Mouse (Mus musculus) MEL (cell line): Measurements from ENCODE around the gene Ablim2. TPM values are rescaled to one million over a fixed set of nuclear protein-coding genes. Genes with fewer than 3 reads are reported as not detected.

Experiments
- DNase-seq: peaks from one replicate; pipeline ENCODE4 v3.0.0; 2011; ENCODE audit warnings: low read depth, low spot score
- H3K27ac ChIP-seq: 2 replicates; pipeline ENCODE4 v1.5.1; 2012; ENCODE audit warnings: low read depth, mild to moderate bottlenecking, control low read depth, low read length, moderate library complexity; ENCODE audit not compliant: control insufficient read depth
- H3K27me3 ChIP-seq, 2 experiments: fragments of 150-350 bp in 1 of 2; sonication (generic) in 1 of 2; 2 replicates each; pipeline ENCODE4 v1.6.1; 2012; ENCODE audit warnings: low read length in 2 of 2, mild to moderate bottlenecking in 2 of 2, improper control_type of control experiment in 1 of 2, moderate library complexity in 1 of 2; ENCODE audit not compliant: insufficient read depth in 2 of 2, control insufficient read depth in 1 of 2
- H3K36me3 ChIP-seq, 2 experiments: 2 replicates each; pipeline ENCODE4 v1.6.1; 2012 to 2014; ENCODE audit warnings: low read length in 2 of 2, improper control_type of control experiment in 1 of 2, inconsistent platforms in 1 of 2, mild to moderate bottlenecking in 1 of 2; ENCODE audit not compliant: insufficient read depth in 2 of 2, control insufficient read depth in 1 of 2
- H3K4me1 ChIP-seq, 2 experiments: fragments of 150-350 bp in 1 of 2; sonication (generic) in 1 of 2; 2 replicates each; pipeline ENCODE4 v1.6.1; 2012; ENCODE audit warnings: low read length in 2 of 2, improper control_type of control experiment in 1 of 2, mild to moderate bottlenecking in 1 of 2; ENCODE audit not compliant: insufficient read depth in 2 of 2, control insufficient read depth in 1 of 2
- H3K4me3 ChIP-seq, 2 experiments: fragments of 150-350 bp in 1 of 2; sonication (generic) in 1 of 2; 2 replicates each; pipeline ENCODE4 v1.5.1; 2012; ENCODE audit warnings: low read depth in 2 of 2, low read length in 2 of 2, mild to moderate bottlenecking in 2 of 2, moderate library complexity in 2 of 2, control low read depth in 1 of 2, improper control_type of control experiment in 1 of 2; ENCODE audit not compliant: control insufficient read depth in 1 of 2, insufficient read depth in 1 of 2
- H3K79me2 ChIP-seq: 2 replicates; pipeline ENCODE4 v1.6.1; 2012; ENCODE audit warnings: mild to moderate bottlenecking, low read length, moderate library complexity; ENCODE audit not compliant: control insufficient read depth, poor library complexity, insufficient read depth
- H3K9ac ChIP-seq: 2 replicates; pipeline ENCODE4 v1.6.1; 2012; ENCODE audit warnings: low read depth, mild to moderate bottlenecking, control low read depth, low read length, moderate library complexity; ENCODE audit not compliant: control insufficient read depth, poor library complexity, severe bottlenecking
- H3K9me3 ChIP-seq: fragments of 150-350 bp; sonication (generic); replicated peaks from 2 replicates; pipeline ENCODE4 v1.6.1; 2012; ENCODE audit warnings: mild to moderate bottlenecking, low read length, improper control_type of control experiment, moderate library complexity; ENCODE audit not compliant: insufficient read depth
- BHLHE40 ChIP-seq: IDR thresholded peaks from 2 replicates; pipeline ENCODE4 v1.6.1; 2012; ENCODE audit warnings: low read depth, mild to moderate bottlenecking, inconsistent platforms, low read length, improper control_type of control experiment, borderline replicate concordance
- CTCF ChIP-seq, 3 experiments: IDR thresholded peaks in 2 of 3; conservative IDR thresholded peaks in 1 of 3; 2 replicates each; pipeline ENCODE4 v1.5.1; 2011 to 2012; ENCODE audit warnings: low read length in 3 of 3, low read depth in 2 of 3, mild to moderate bottlenecking in 2 of 3, improper control_type of control experiment in 1 of 3, inconsistent platforms in 1 of 3, mixed read lengths in 1 of 3, moderate library complexity in 1 of 3; ENCODE audit not compliant: control insufficient read depth in 1 of 3, insufficient read depth in 1 of 3, poor library complexity in 1 of 3, severe bottlenecking in 1 of 3
- ELF1 ChIP-seq: IDR thresholded peaks from 2 replicates; pipeline ENCODE4 v1.6.1; 2014; ENCODE audit warnings: low read depth, mild to moderate bottlenecking, inconsistent platforms, low read length, improper control_type of control experiment, moderate library complexity
- GABPA ChIP-seq: IDR thresholded peaks from 2 replicates; pipeline ENCODE4 v1.6.1; 2012; ENCODE audit warnings: low read depth, mild to moderate bottlenecking, inconsistent platforms, low read length, improper control_type of control experiment, moderate library complexity
- GATA1 ChIP-seq: IDR thresholded peaks from 2 replicates; pipeline ENCODE4 v1.6.1; 2011; ENCODE audit warnings: low read depth, low read length, improper control_type of control experiment
- HCFC1 ChIP-seq: IDR thresholded peaks from 2 replicates; pipeline ENCODE4 v1.6.1; 2012; ENCODE audit warnings: low read depth, mild to moderate bottlenecking, inconsistent platforms, low read length, improper control_type of control experiment, moderate library complexity
- KAT2A ChIP-seq: conservative IDR thresholded peaks from 2 replicates; pipeline ENCODE4 v1.6.1; 2012; ENCODE audit warnings: low read depth, low read length, improper control_type of control experiment, inconsistent platforms
- MAX ChIP-seq: IDR thresholded peaks from 2 replicates; pipeline ENCODE4 v1.6.1; 2011; ENCODE audit warnings: low read length, improper control_type of control experiment
- MYB ChIP-seq: IDR thresholded peaks from 2 replicates; pipeline ENCODE4 v1.6.1; 2011; ENCODE audit warnings: mild to moderate bottlenecking, low read depth, low read length, improper control_type of control experiment
- MYC ChIP-seq: IDR thresholded peaks from 2 replicates; pipeline ENCODE4 v1.6.1; 2011; ENCODE audit warnings: low read depth, mild to moderate bottlenecking, low read length, improper control_type of control experiment, moderate library complexity
- NRF1 ChIP-seq: IDR thresholded peaks from 2 replicates; pipeline ENCODE4 v1.6.1; 2014; ENCODE audit warnings: low read depth, mild to moderate bottlenecking, inconsistent platforms, low read length, improper control_type of control experiment, moderate library complexity; ENCODE audit not compliant: poor library complexity, insufficient read depth, severe bottlenecking
- POLR2A ChIP-seq, 2 experiments: IDR thresholded peaks; 2 replicates each; pipeline ENCODE4 v1.6.1; 2011 to 2012; ENCODE audit warnings: low read length in 2 of 2, mild to moderate bottlenecking in 2 of 2, control low read depth in 1 of 2, improper control_type of control experiment in 1 of 2, low read depth in 1 of 2, moderate library complexity in 1 of 2; ENCODE audit not compliant: control insufficient read depth in 1 of 2, insufficient read depth in 1 of 2, poor library complexity in 1 of 2
- POLR2AphosphoS5 ChIP-seq: IDR thresholded peaks from 2 replicates; pipeline ENCODE4 v1.6.1; 2012; ENCODE audit warnings: low read depth, borderline replicate concordance, mild to moderate bottlenecking, inconsistent platforms, low read length, moderate library complexity, mixed read lengths
- RCOR1 ChIP-seq: IDR thresholded peaks from 2 replicates; pipeline ENCODE4 v1.6.1; 2012; ENCODE audit warnings: low read depth, mild to moderate bottlenecking, inconsistent platforms, low read length, improper control_type of control experiment
- SIN3A ChIP-seq: IDR thresholded peaks from 2 replicates; pipeline ENCODE4 v1.6.1; 2012; ENCODE audit warnings: low read length, improper control_type of control experiment, inconsistent platforms
- TBP ChIP-seq: IDR thresholded peaks from 2 replicates; pipeline ENCODE4 v1.8.0; 2011; ENCODE audit warnings: low read depth, low read length, improper control_type of control experiment
- USF1 ChIP-seq: IDR thresholded peaks from 2 replicates; pipeline ENCODE4 v1.6.1; 2014; ENCODE audit warnings: low read depth, mild to moderate bottlenecking, inconsistent platforms, low read length, improper control_type of control experiment, moderate library complexity
- USF2 ChIP-seq, 2 experiments: IDR thresholded peaks; 2 replicates each; pipeline ENCODE4 v1.6.1; 2011 to 2012; ENCODE audit warnings: improper control_type of control experiment in 2 of 2, low read length in 2 of 2, borderline replicate concordance in 1 of 2, inconsistent platforms in 1 of 2, low read depth in 1 of 2, mild to moderate bottlenecking in 1 of 2; ENCODE audit not compliant: insufficient read depth in 1 of 2
- ZC3H11A ChIP-seq: IDR thresholded peaks from 2 replicates; pipeline ENCODE4 v1.6.1; 2012; ENCODE audit warnings: low read depth, mild to moderate bottlenecking, inconsistent platforms, low read length, improper control_type of control experiment
- ZNF384 ChIP-seq: IDR thresholded peaks from 2 replicates; pipeline ENCODE4 v1.6.1; 2012; ENCODE audit warnings: low read depth, mild to moderate bottlenecking, inconsistent platforms, low read length, improper control_type of control experiment
- polyA plus RNA-seq, 2 experiments: library from polyadenylated mRNA; stranded (reverse) in 1 of 2; unstranded in 1 of 2; fragments of >175 nt in 1 of 2; fragments of >200 nt in 1 of 2; gene quantifications; 2 replicates each; pipeline versions ENCODE4 v1.2.1 to v1.2.4; 2012; ENCODE audit warnings: low replicate concordance in 2 of 2, low read depth in 1 of 2; ENCODE audit not compliant: insufficient read length in 2 of 2, insufficient read depth in 1 of 2, missing spikeins in 1 of 2
- total RNA-seq: library from RNA; depleted of rRNA; stranded (reverse); fragments of 300-350 nt; gene quantifications from 2 replicates; pipeline ENCODE4 v1.2.3, GENCODE M21; 2012

Ablim2 gene
- total and polyA plus RNA-seq, 3 experiments = not detected

GRCm38 (mm10) chr5:35743238-35743951 lies 14.3 kb upstream of the Ablim2 start:
- Histone ChIP-seq H3K4me3 (no peak overlapping the region), H3K27me3 (no peaks in the 10 kb centered on the region), H3K79me2 (no peaks in the 10 kb centered on the region), H3K36me3 (no peaks in the 10 kb centered on the region), H3K27ac (no peak overlapping the region), H3K9ac (no peak overlapping the region), H3K9me3 (no peaks in the 10 kb centered on the region; the same call in 1 of the 2 replicates), H3K4me1 (no peaks in the 10 kb centered on the region)
- no peak for DNase-seq
- TF ChIP-seq HCFC1 (no peak), CTCF (IDR thresholded peaks at IDR 0.05 in 2 of 3, conservative IDR thresholded peaks at IDR 0.05 in 1 of 3; ENCODE audit: control insufficient read depth in 1 of 3, insufficient read depth in 1 of 3, low read depth in 2 of 3, low read length in 3 of 3, poor library complexity in 1 of 3, severe bottlenecking in 1 of 3) (no peak), GATA1 (no peak), KAT2A (no peak), USF1 (no peak), ZNF384 (no peak), BHLHE40 (no peak), POLR2AphosphoS5 (no peak), MYB (no peak), GABPA (no peak), USF2 (IDR thresholded peaks at IDR 0.05; ENCODE audit: borderline replicate concordance in 1 of 2, insufficient read depth in 1 of 2, low read depth in 1 of 2, low read length in 2 of 2) (no peak), NRF1 (no peak), RCOR1 (no peak), ZC3H11A (no peak), TBP (no peak), ELF1 (no peak), MYC (no peak), SIN3A (no peak)

GRCm38 (mm10) chr5:35743990-35744722 lies 13.5 kb upstream of the Ablim2 start:
- TF ChIP-seq POLR2A (IDR thresholded peaks at IDR 0.05; ENCODE audit: control insufficient read depth in 1 of 2, insufficient read depth in 1 of 2, low read depth in 1 of 2, low read length in 2 of 2, poor library complexity in 1 of 2) (no peak), TBP (no peak), MAX (no peak)
- TF ChIP-seq, all 39 proteins: peak for 0
- Histone ChIP-seq H3K9ac (no peak overlapping the region), H3K4me1 (no peaks in the 10 kb centered on the region), H3K79me2 (no peaks in the 10 kb centered on the region), H3K36me3 (no peaks in the 10 kb centered on the region), H3K27me3 (no peaks in the 10 kb centered on the region), H3K27ac (no peak overlapping the region), H3K4me3 (no peak overlapping the region), H3K9me3 (no peaks in the 10 kb centered on the region; the same call in 1 of the 2 replicates)
- no peak for DNase-seq
